Mouse (Mus musculus) cerebellum, adult 2 months (tissue): ENCODE measurements around the gene Rhox7b.
"Not testable (repeated sequence)": the region's sequence is repeated elsewhere in the genome, so short reads cannot be mapped to it uniquely, and the experiment has no call there.

ENCODE experiments used
- CTCF ChIP-seq: fragments of 200-500 bp; IDR thresholded peaks from 2 replicates; pipeline ENCODE4 v1.5.1; 2011; ENCODE audit warnings: low read depth, mild to moderate bottlenecking, control low read depth, low read length, moderate library complexity, borderline replicate concordance; ENCODE audit not compliant: insufficient read depth
- POLR2A ChIP-seq: fragments of 200-500 bp; IDR thresholded peaks from 2 replicates; pipeline ENCODE4 v1.6.1; 2011; ENCODE audit warnings: low read length, control low read depth, borderline replicate concordance; ENCODE audit not compliant: insufficient read depth

DNA sequence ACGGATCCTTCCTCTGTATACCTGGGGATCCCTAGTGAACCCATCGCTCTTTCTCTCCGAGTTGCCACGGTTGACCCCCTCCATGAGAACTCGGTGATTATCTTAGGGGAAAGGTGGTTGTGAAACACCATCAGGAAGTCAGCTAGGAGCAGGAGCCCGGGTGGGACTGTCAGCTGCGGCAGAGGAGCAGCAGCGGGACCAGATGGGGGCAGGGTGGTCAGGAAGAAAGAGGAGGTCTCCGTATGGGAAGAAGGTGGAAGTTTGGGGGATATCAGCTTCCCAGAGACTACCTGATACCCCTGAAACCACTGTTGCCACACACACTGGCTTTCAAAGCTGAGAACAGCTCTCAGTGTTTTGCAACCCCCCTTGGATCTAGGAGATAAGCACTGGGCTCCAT lies at the start of gene Rhox7b:
- not testable (repeated sequence) for TF ChIP-seq CTCF, POLR2A
